Mouse (Mus musculus): ENCODE results near the gene Smim10l1. TPM values are rescaled to one million over a fixed set of nuclear protein-coding genes. Genes with fewer than 3 reads are reported as not detected.

Smim10l1 gene
- 10 to 100 TPM; 62.0 to 68.1 TPM for total RNA-seq (2021)

GRCm38 (mm10) chr6:133104609-133104921, at the start of gene Smim10l1:
TSS of gene Smim10l1 (plus strand) at chr6:133104909.
- DNase-seq (ENCODE audit: low spot score), result no peak
- intact Hi-C loops (cut with DNase I), result loop anchor here (10.0 kb wide), 1 partner anchor 1810 kb away; the partner anchor contains the start of gene Magohb

- intact Hi-C loops (cut with DNase I), result no loop called here
Observed at GRCm38 (mm10) chr6:133055716-133056115, 49.0 kb upstream of the Smim10l1 start, which contains the start of gene Tas2r140. TSS of gene Tas2r140 (minus strand) at chr6:133055816.

GRCm38 (mm10) chr6:133092226-133092625, 12.5 kb upstream of the Smim10l1 start:
- DNase-seq (ENCODE audit: low spot score), result no peak
- intact Hi-C loops (cut with DNase I), result no loop called here

More at GRCm38 (mm10) chr6:133055716-133056115, 49.0 kb upstream of the Smim10l1 start, which contains the start of gene Tas2r140:
- DNase-seq (ENCODE audit: low spot score), result no peak

- intact Hi-C loops (cut with DNase I), result loop anchor here (10.0 kb wide), 1 partner anchor 1808 kb away; the partner anchor contains the start of gene Magohb
Observed at GRCm38 (mm10) chr6:133102430-133102829, 2.3 kb upstream of the Smim10l1 start.

GRCm38 (mm10) chr6:133104922-133105859, 482 bp downstream of the Smim10l1 start:
- intact Hi-C loops (cut with DNase I), result loop anchor here (10.0 kb wide), 1 partner anchor 1810 kb away; the partner anchor contains the start of gene Magohb
- DNase-seq (ENCODE audit: low spot score), result peak; percentile 82

More at GRCm38 (mm10) chr6:133102430-133102829, 2.3 kb upstream of the Smim10l1 start:
- DNase-seq (ENCODE audit: low spot score), result no peak

Other genes with a start within 250 kb of the Smim10l1 start
- not detected for gene Tas2r116, start 249.5 kb upstream of the Smim10l1 start, total RNA-seq (2021)
- gene Tas2r110, start 236.9 kb upstream of the Smim10l1 start, total RNA-seq (2021), result not detected
- not detected for gene Tas2r113, start 211.9 kb upstream of the Smim10l1 start, total RNA-seq (2021)
- gene Tas2r125, start 195.3 kb upstream of the Smim10l1 start, total RNA-seq (2021), result not detected
- not detected for gene Tas2r129, start 153.8 kb upstream of the Smim10l1 start, total RNA-seq (2021)
- gene Tas2r131, start 147.0 kb upstream of the Smim10l1 start, total RNA-seq (2021), result not detected
- not detected for gene Tas2r109, start 123.9 kb upstream of the Smim10l1 start, total RNA-seq (2021)
- not detected for gene Tas2r103, start 67.8 kb upstream of the Smim10l1 start, total RNA-seq (2021)
- gene Tas2r140, start 49.1 kb upstream of the Smim10l1 start, total RNA-seq (2021), result not detected
- not detected for gene 5530400C23Rik, start 187.3 kb downstream of the Smim10l1 start, total RNA-seq (2021)

All from heart, postnatal 25 days (tissue).